Comparison of ENCODE assay signal across 10 mouse cellular contexts in genomic region chr13:107837206-107837952, GRCm38 (mm10).
DNase-seq lines count a peak whose midpoint lies in the region; ATAC-seq and TF ChIP-seq lines count a peak whose summit lies in the region.
"Had no signal": no experiment of that assay in that cellular context is flagged by ENCODE, and none has a peak within 500 bp of the region (broad histone marks: within the 10 kb centered on the region; RNA-seq: fewer than 3 reads in every experiment).

No protein-coding gene starts in this region.

- no peaks in the 10 kb centered on the region for H3K9me3 ChIP-seq in liver, embryonic 11.5 days (ENCODE audit: control insufficient read depth, low read length)
- no peaks in the 10 kb centered on the region for H3K9me3 ChIP-seq in hindbrain, embryonic 15.5 days
- H3K9me3 ChIP-seq: embryonic facial prominence, embryonic 15.5 days had no signal

- no peak overlapping the region for H3K4me3 ChIP-seq in liver, embryonic 11.5 days (ENCODE audit: low read depth, low read length)
- no peak overlapping the region for H3K4me3 ChIP-seq in bone marrow, adult 2 months (replicated peaks; ENCODE audit: control insufficient read depth, low read depth, low read length)
- H3K4me3 ChIP-seq in hindbrain, embryonic 15.5 days: no peak overlapping the region
- no peak overlapping the region for H3K4me3 ChIP-seq in thymus, adult 2 months (ENCODE audit: control insufficient read depth, insufficient read depth, low read length)
- H3K4me3 ChIP-seq: embryonic facial prominence, embryonic 15.5 days had no signal

- ATAC-seq in liver, embryonic 11.5 days (replicated peaks; ENCODE audit: low FRiP score): peak; percentile 72
- no peak for ATAC-seq in hindbrain, embryonic 15.5 days (ENCODE audit: low FRiP score, low read depth)

- no peak overlapping the region for H3K9ac ChIP-seq in liver, embryonic 11.5 days (ENCODE audit: low read depth, low read length)
- H3K9ac ChIP-seq in hindbrain, embryonic 15.5 days: no peak overlapping the region
- H3K9ac ChIP-seq: embryonic facial prominence, embryonic 15.5 days had no signal

- no peak for TF ChIP-seq POLR2A in bone marrow, adult 2 months (IDR thresholded peaks at IDR 0.05; ENCODE audit: borderline replicate concordance, control insufficient read depth, low read depth, low read length)
- no peak for TF ChIP-seq POLR2A in thymus, adult 2 months (IDR thresholded peaks at IDR 0.05; ENCODE audit: control insufficient read depth, extremely low read depth, insufficient read depth, low read length, poor library complexity)

- 41% methylated on average over 5 of the region's 5 CpGs for WGBS in liver, embryonic 11.5 days
- WGBS in bone marrow, adult 2 months: 16% methylated on average over 5 of the region's 5 CpGs
- 30% methylated on average over 5 of the region's 5 CpGs for WGBS in hindbrain, embryonic 15.5 days
- WGBS in thymus, adult 2 months: 18% methylated on average over 5 of the region's 5 CpGs

- 0 out of 2 replicates have a peak overlapping the region, but pooled peaks have one; percentile 32 for H3K27ac ChIP-seq in liver, embryonic 11.5 days (ENCODE audit: low read depth, low read length)
- H3K27ac ChIP-seq in bone marrow, adult 2 months (ENCODE audit: control insufficient read depth, insufficient read depth, low read depth, low read length, poor library complexity): peak overlapping the region; percentile 41; the same call in 1 of the 2 replicates
- H3K27ac ChIP-seq in hindbrain, embryonic 15.5 days (replicated peaks): 0 out of 2 replicates have a peak overlapping the region, but pooled peaks have one; percentile 24
- peak overlapping the region; percentile 9; the same call in 1 of the 2 replicates for H3K27ac ChIP-seq in thymus, adult 2 months (ENCODE audit: control insufficient read depth, insufficient read depth, low read length)
- H3K27ac ChIP-seq: embryonic facial prominence, embryonic 15.5 days had no signal

- peak overlapping the region; percentile 17; the same call in 1 of the 2 replicates for H3K4me2 ChIP-seq in liver, embryonic 11.5 days
- no peak overlapping the region for H3K4me2 ChIP-seq in hindbrain, embryonic 15.5 days
- H3K4me2 ChIP-seq: embryonic facial prominence, embryonic 15.5 days had no signal

- H3K27me3 ChIP-seq in liver, embryonic 11.5 days (replicated peaks; ENCODE audit: control insufficient read depth, insufficient read depth, low read length): no peaks in the 10 kb centered on the region
- H3K27me3 ChIP-seq in hindbrain, embryonic 15.5 days: no peaks in the 10 kb centered on the region
- H3K27me3 ChIP-seq in thymus, adult 2 months (ENCODE audit: control insufficient read depth, insufficient read depth, low read length): no peaks in the 10 kb centered on the region
- H3K27me3 ChIP-seq: embryonic facial prominence, embryonic 15.5 days; Patski had no signal

- DNase-seq in liver, embryonic 11.5 days (ENCODE audit: low spot score): no peak
- no peak for DNase-seq in liver
- peak; percentile 68 for DNase-seq in thymus, adult 2 months
- no peak for DNase-seq in cerebellum, postnatal 10 days
- DNase-seq in layer of hippocampus, adult 9-11 months: no peak
- DNase-seq: cerebellum, adult 11-12 months had no signal

- H3K4me1 ChIP-seq in liver, embryonic 11.5 days (replicated peaks; ENCODE audit: control insufficient read depth, insufficient read depth, low read length): peaks cover 21% of the 10 kb centered on the region
- H3K4me1 ChIP-seq in bone marrow, adult 2 months (ENCODE audit: control insufficient read depth, insufficient read depth, low read length): peaks cover 7% of the 10 kb centered on the region
- peaks cover 39% of the 10 kb centered on the region for H3K4me1 ChIP-seq in hindbrain, embryonic 15.5 days (replicated peaks)
- peaks cover 14% of the 10 kb centered on the region for H3K4me1 ChIP-seq in thymus, adult 2 months (replicated peaks; ENCODE audit: control insufficient read depth, insufficient read depth, low read length)

- TF ChIP-seq CTCF in bone marrow, adult 2 months (IDR thresholded peaks at IDR 0.05; ENCODE audit: control insufficient read depth, insufficient read depth, low read length): no peak
- no peak for TF ChIP-seq CTCF in thymus, adult 2 months (IDR thresholded peaks at IDR 0.05; ENCODE audit: borderline replicate concordance, control insufficient read depth, extremely low read depth, insufficient read depth, low read length, poor library complexity)

- no peaks in the 10 kb centered on the region for H3K36me3 ChIP-seq in liver, embryonic 11.5 days (ENCODE audit: control insufficient read depth, insufficient read depth, low read length)
- no peaks in the 10 kb centered on the region for H3K36me3 ChIP-seq in hindbrain, embryonic 15.5 days
- no peaks in the 10 kb centered on the region for H3K36me3 ChIP-seq in thymus, adult 2 months (ENCODE audit: control insufficient read depth, insufficient read depth, low read length)
